Mouse (Mus musculus) 416B (cell line): ENCODE measurements around the gene Psrc1.

Experiments
- DNase-seq: peaks from one replicate; pipeline ENCODE4 v3.0.0; 2011; ENCODE audit warnings: low read depth

The Psrc1 gene

DNA sequence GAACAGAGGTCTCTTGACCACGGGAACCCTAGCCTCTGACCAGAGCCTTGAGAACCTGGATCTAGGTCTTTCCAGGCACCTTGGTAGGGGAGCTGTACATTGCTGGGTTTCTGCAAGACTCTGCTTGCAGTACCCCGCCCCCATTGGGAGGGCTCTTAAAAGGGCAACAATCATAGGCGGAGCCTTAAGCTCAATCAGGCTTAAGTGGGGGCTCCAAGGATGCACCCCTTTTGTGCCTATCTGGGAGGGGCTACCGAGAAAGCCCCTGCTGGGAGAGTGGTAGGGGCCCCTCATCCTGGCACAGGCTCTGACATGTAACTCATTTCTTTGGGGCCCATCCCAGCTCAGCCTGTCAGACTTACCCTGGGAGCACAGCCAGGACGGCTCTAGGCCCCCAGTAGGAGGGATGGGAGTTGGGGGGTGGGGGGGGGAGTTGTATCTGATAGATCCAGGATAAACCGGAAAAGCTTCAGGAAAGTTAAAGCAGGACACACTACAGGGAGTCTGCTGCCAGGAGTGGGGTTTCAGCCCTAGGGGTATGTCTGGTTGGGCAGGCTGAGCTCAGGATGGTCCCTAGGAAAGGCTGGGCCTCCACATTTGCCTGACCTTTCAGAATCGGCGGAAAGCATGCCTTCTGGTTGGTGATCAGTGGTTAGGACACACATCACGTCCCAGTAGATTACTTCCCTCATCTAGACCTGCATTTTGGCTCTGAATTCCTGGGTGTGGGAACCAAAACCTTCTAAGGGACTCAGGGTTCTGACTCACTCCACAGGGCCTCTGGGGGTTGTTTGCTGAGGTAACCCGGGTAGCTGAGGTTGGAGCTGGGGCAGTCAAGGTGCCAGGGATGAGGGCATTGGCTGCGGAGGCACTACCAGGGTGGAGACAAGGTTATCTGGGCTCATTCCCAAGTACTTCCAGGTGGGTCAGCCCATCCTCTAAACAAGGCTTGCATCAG, 40.5 kb downstream of the Psrc1 start:
- DNase-seq: no peak

- no peak for DNase-seq
Observed at GRCm38 (mm10) chr3:108424944-108425623, 41.4 kb downstream of the Psrc1 start.

DNA sequence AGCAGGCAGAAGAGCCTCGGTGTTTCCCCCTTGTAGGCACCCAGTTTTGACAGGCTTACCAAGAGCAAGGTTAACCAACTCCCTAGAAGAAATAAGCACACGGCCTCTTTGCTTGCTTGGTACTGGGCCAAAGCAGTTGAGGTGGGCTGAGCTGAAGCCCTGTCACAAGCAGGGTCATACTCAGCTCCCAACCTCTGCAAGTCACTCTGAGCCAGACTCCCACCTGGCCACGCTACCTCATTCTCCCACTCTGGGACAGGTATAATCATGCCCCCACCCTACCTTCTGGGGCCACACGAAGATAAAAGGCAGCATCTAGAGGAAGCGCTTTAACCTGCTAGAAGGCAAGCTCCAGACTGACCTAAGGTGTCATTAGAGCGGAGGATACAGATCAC, 42.0 kb downstream of the Psrc1 start:
- no peak for DNase-seq

DNA sequence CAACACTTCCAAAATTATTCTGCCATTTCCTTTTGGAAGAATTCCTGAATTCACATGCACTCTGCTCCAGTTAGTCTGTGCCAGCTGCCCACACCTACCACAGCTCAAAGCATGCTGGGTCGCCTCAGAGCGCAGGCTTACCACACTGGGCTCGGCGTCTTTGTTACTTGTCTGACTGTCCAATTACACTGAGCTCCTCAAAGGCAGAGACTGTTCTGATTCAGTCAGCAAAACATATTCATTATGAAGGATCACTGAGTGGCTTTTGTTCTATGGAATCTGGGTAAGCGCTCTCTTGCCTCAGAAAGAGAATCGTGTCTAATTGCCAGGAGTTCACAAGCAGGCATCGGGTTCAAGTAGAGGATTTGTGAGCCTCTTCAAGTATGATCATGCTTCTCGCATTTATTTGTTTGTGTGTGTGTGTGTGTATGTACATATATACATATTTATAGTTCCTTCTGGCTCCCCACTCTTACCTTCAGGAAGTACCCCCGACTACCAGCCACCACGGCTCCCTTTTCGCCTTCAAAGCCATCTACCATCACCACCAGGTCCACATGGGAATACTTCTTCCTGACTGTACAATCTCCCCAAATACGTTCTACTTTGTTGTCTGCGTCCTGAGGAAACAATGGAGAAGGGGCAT, 49.0 kb downstream of the Psrc1 start:
- no peak for DNase-seq

- no peak for DNase-seq
Observed at GRCm38 (mm10) chr3:108433188-108433880, 49.7 kb downstream of the Psrc1 start.

- DNase-seq: no peak
Observed at GRCm38 (mm10) chr3:108433881-108434495, 50.3 kb downstream of the Psrc1 start.

- DNase-seq: no peak
Observed at GRCm38 (mm10) chr3:108435701-108436379, 52.2 kb downstream of the Psrc1 start.

DNA sequence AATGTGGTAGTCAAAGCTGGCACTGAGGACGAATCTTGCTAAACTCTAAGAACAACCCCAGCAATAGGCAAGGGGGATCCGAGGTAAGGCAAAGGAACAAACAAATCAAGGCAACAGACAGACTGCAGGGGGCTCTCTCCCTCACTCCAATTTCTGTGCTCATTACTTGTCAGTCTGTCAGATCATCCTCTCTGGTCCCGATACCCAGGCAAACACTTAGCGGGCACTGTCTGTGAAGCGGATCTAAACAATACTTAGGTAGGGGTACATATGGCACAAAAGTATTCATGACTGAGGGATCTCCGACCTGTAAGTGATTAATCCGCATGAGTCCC, 52.7 kb downstream of the Psrc1 start:
- no peak for DNase-seq
